Mouse (Mus musculus) macrophage (primary cell): ENCODE results near the gene Col6a1. TPM values are rescaled to one million over a fixed set of nuclear protein-coding genes. Genes with fewer than 3 reads are reported as not detected.

Experiments used
- H3K27ac ChIP-seq: fragments of 350-480 bp; formaldehyde crosslinking; 2 replicates; pipeline ENCODE4 v1.9.0; 2021
- H3K36me3 ChIP-seq: fragments of 350-480 bp; formaldehyde crosslinking; 2 replicates; pipeline ENCODE4 v1.9.0; 2021; ENCODE audit errors: inconsistent target
- H3K4me3 ChIP-seq: fragments of 350-480 bp; formaldehyde crosslinking; 2 replicates; pipeline ENCODE4 v1.9.0; 2021; ENCODE audit errors: inconsistent target
- H3K79me2 ChIP-seq: fragments of 350-480 bp; formaldehyde crosslinking; 2 replicates; pipeline ENCODE4 v1.9.0; 2021; ENCODE audit errors: inconsistent target
- WGBS: methylation state at CpG from one replicate; pipeline ENCODE4 v1.1.7; 2026; ENCODE audit warnings: inconsistent platforms; ENCODE audit not compliant: missing documents; 5-methylcytosine and 5-hydroxymethylcytosine counted together
- polyA plus RNA-seq: library from polyadenylated mRNA; stranded (reverse); fragments of 250-400 nt; gene quantifications from 3 replicates; pipeline ENCODE4 v1.2.4, GENCODE M21; 2018; ENCODE audit warnings: inconsistent platforms

The Col6a1 gene
- polyA plus RNA-seq, 1 experiment from 2014 or later, result 0.04 TPM

DNA sequence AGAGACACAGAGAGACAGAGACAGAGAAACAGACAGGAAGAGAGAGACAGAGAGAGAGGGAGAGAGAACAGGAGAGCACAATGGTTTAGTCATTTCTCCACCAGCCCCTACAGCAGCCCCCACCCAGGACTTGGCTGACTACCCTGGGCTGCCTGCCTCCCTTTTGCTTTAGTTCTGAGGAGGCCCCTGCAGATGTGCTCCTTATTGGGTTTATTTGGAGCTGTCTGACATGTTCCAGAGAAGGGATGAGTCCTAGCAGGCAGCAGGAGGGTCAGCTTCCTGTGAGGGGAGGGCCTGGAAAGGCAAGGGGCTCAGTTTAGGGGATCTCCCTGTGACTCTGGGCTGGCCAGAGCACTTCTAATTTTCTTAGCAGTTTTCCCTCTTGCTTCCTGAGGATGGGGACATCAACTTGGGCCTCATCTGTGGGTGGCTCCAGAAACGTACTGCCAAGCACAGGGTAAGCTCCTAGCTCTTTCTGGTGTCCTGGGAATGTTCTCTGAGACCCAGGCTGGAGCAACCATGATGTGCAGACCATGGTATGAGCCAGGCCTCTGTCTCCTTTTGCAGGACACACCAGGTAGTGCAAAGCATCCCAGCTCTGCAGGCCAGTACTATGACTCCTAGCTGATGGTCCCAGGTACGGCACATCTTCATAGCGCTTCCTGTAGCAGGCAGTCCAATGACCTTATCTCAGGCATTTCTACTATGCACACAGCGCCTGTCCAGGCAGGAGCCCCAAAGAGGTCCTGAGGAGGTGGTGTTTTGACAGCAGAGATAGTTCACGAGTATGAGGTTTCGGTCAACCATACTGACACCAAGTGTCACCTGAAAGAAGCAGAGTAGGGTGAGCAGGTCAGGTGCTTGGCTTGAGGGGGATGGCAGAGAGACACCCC lies 45.0 kb downstream of the Col6a1 start:
- Histone ChIP-seq H3K27ac (no peak overlapping the region), H3K36me3 (no peaks in the 10 kb centered on the region), H3K4me3 (no peak overlapping the region), H3K79me2 (no peaks in the 10 kb centered on the region)
- WGBS, result 85% methylated on average over 6 of the region's 6 CpGs

- H3K27ac ChIP-seq, result no peak overlapping the region
- H3K79me2 ChIP-seq, result no peaks in the 10 kb centered on the region
- no peaks in the 10 kb centered on the region for H3K36me3 ChIP-seq
- 77% methylated on average over 7 of the region's 7 CpGs for WGBS
- no peak overlapping the region for H3K4me3 ChIP-seq
Measured at GRCm38 (mm10) chr10:76678122-76678521, 47.8 kb downstream of the Col6a1 start.

DNA sequence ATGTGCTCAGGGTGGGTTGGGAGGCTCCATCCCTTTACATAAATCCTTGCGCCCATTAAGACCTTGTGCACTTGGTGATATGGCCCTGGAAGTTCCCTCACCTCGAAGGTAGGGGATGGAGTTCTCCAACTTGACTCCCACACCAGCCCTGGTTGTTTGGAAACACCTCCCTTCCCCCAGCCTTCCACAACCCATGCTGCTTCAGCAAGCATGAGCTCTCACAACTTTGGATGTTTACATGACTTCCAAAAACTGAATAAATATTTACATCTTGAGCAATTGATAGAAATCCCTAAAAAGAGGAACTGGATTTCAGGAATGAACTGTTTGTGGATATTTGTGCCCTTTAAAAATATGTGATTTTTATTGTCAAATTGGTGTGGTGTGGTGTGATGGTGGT lies 50.7 kb downstream of the Col6a1 start:
- WGBS, result 91% methylated on average over 2 of the region's 2 CpGs
- Histone ChIP-seq H3K36me3 (no peaks in the 10 kb centered on the region), H3K4me3 (no peak overlapping the region), H3K27ac (no peak overlapping the region), H3K79me2 (no peaks in the 10 kb centered on the region)

DNA sequence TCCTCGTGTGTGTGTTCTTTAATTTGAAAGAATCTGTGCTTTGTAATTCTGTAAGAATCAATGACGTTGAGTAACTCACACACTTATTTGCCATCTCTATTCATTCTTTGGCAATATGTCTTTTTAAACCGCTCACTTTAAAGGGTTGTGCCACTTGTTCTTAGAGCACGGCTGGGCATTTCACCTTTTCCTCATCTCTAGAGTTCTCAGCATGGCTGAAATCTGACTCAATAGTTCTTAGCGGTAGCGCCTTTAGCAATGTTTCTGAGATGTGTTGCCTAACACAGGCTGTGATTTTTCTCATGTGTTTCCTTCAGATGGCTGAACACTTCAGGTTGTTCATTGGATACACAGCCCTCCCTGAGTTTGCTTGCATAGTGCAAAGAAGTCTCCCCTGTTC lies 51.4 kb downstream of the Col6a1 start:
- no peaks in the 10 kb centered on the region for H3K36me3 ChIP-seq
- H3K4me3 ChIP-seq, result no peak overlapping the region
- H3K27ac ChIP-seq, result no peak overlapping the region
- WGBS, result 82% methylated on average over 6 of the region's 6 CpGs
- H3K79me2 ChIP-seq, result no peaks in the 10 kb centered on the region

DNA sequence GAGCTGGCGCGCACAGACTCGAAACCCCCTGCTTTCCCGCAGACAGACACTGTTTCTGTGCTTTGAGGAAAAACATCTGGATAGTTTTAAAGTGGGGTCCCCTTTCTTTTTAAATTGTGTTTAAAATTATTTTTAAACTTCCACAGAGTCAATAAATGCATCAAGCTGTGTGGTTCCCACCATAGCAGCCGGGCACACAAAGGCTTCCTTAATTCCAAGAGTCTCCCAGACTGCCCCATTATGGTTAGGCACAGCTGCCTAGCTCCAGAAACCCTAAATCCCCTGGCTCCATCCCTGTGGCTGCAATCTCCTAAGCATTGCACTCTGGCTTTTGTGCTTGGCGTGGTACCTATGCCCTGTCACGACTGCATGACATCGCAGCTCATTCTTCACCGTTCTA lies 54.0 kb downstream of the Col6a1 start:
- Histone ChIP-seq H3K36me3 (no peaks in the 10 kb centered on the region), H3K4me3 (no peak overlapping the region), H3K79me2 (no peaks in the 10 kb centered on the region), H3K27ac (no peak overlapping the region)
- WGBS, result 93% methylated on average over 9 of the region's 9 CpGs

GRCm38 (mm10) chr10:76668947-76669284 lies 57.1 kb downstream of the Col6a1 start:
- Histone ChIP-seq H3K4me3 (no peak overlapping the region), H3K79me2 (no peaks in the 10 kb centered on the region), H3K36me3 (no peaks in the 10 kb centered on the region), H3K27ac (no peak overlapping the region)
- 56% methylated on average over 6 of the region's 7 CpGs for WGBS

DNA sequence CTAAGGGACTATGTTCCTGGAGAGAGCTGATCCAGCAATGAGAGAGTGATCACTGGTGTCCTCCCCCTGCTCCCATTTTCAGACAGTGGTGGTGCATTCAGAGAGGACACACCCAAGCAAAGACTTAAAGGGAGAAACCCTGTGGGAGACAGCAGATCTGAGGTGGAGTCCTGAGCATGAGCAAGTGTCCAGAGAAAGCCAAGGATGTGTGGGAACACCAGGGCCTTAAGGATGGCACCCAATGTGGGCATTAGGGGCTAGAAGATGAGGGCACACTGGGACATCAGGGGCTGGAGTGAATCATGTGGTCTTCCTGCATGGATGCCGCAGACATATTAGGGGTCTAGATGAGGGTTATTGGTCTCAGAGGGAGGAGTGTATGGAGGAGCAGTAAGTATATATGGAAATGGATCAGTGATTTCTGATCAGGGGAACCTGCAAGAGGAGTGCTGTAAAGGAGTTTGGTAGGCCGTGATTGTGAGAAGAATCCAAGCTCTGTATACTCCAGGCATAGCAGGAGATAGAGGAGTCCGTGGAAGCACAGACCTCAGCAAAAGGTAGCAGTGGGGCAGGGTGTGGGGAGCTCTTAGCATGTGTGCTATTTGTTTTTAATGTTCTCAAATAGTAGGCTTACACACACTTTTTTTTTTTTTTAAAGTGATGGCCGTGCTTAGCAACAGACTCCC lies 57.6 kb downstream of the Col6a1 start:
- 89% methylated on average over 4 of the region's 4 CpGs for WGBS
- no peak overlapping the region for H3K27ac ChIP-seq
- no peak overlapping the region for H3K4me3 ChIP-seq
- no peaks in the 10 kb centered on the region for H3K36me3 ChIP-seq
- no peaks in the 10 kb centered on the region for H3K79me2 ChIP-seq

DNA sequence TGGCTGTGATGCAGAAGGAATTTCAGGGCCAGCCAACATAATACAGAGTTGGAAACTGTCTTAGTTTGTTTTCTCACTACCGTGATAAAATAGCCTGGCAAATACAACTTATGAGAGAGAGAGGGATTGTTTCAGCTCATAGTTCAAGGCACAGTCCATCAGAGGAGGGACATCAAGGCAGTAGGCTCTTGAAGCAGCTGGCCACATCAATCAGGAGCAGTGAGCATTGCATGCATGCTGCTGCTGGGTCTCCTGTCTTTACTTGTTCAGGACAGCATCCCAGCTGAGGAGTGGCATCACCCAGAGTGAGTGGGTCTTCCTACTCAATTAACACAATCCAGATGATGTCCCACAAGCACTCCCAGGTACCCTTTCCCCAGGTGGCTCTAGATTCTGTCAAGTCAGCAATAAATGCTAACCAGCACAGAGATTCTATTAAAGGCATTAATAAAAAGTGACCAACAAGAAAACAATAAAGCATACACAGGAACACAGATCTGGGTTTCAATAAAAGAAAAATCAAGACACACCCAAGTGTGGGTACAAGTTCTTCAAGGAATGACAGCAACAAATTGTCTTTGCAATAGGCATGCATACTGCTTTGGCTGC lies 58.7 kb downstream of the Col6a1 start:
- H3K79me2 ChIP-seq, result no peaks in the 10 kb centered on the region
- H3K36me3 ChIP-seq, result no peaks in the 10 kb centered on the region
- no peak overlapping the region for H3K4me3 ChIP-seq
- WGBS, result 93% methylated on average over 1 of the region's 1 CpGs
- H3K27ac ChIP-seq, result no peak overlapping the region

DNA sequence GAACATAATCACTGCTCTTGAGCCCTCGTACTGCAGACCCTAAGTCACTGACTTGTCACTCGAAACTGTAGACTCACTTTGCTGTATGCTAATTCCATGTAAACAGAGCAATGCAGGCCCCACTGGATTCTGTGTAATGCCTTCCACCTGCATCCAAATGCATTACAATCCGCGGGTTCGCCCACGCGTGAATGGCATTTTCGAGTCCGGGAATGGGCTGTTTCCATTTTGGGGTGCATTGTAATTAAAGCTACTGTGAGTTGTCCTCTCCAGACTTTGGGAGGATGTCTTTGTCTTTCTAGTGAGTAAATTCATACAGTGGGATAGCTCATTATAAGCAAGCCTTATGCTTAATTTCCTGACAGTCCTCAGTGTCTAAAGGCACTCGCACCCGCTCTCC lies 60.4 kb downstream of the Col6a1 start:
- Histone ChIP-seq H3K27ac (no peak overlapping the region), H3K36me3 (no peaks in the 10 kb centered on the region), H3K4me3 (no peak overlapping the region), H3K79me2 (no peaks in the 10 kb centered on the region)
- WGBS, result 94% methylated on average over 11 of the region's 11 CpGs

DNA sequence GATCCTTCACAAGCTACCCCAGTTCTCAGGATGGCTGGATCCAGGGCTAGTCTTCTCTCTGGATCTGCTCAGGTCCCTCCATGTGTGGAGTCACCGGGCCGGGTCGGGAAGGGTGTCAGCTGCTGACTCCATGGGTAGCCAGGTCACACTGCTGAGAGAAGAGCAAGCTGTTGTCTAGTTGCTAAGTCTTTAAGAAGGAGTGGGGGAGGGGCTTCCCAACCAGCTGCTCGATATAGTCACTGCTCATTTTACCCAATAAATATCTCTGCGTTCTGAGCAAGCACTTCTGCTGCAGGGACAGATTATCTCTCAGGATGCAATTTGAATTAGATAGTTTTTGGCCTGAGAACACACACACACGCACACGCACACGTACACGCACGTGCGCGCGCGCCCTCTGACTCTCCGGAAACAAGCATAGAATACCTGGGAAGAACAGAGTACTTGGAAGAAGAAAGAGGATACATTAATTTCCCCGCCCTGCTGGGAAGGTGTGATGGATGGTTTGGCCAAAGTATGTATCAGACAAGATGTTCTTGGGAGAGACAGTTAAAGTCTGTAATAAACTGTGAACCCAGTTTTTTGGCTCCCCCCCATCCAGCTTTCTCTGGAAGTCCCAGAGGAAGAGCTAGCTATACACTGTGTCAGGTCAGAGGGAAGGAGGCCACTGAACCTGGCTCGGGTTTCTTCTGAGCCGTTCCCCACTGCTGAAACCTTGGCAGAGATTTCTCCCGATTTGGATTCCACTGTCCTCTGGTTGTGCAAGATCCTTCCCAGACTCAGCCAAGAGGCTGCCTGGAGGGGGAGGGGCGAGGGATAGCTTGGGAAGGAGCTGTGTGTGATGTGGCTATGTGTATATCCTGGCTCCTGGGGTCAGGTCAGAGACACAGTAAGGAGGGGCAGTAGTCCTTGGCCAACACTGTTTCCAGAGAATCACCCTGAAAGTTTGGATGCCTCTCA lies 61.5 kb downstream of the Col6a1 start:
- Histone ChIP-seq H3K27ac (no peak overlapping the region), H3K79me2 (no peaks in the 10 kb centered on the region), H3K36me3 (no peaks in the 10 kb centered on the region), H3K4me3 (no peak overlapping the region)
- 84% methylated on average over 20 of the region's 20 CpGs for WGBS

Other genes with a start within 250 kb of the Col6a1 start
- 3.1 to 13.5 TPM (median 11.0 TPM) in 3 replicates for gene Lss, start 194.6 kb downstream of the Col6a1 start, polyA plus RNA-seq
- gene Spatc1l, start 163.9 kb downstream of the Col6a1 start, polyA plus RNA-seq, result not detected in 3 replicates
- gene Ftcd, start 150.5 kb downstream of the Col6a1 start, polyA plus RNA-seq, result not detected in 3 replicates
- 0.03 to 0.07 TPM in 2 of 3 replicates, not detected in the other for gene Col6a2, start 102.5 kb downstream of the Col6a1 start, polyA plus RNA-seq
- gene Pcbp3, start 235.7 kb upstream of the Col6a1 start, polyA plus RNA-seq, result 0.78 to 1.6 TPM in 2 of 3 replicates, not detected in the other